Mouse (Mus musculus) heart, adult 10 weeks (tissue): ENCODE measurements around the gene Pgm1. TPM values are rescaled to one million over a fixed set of nuclear protein-coding genes. Genes with fewer than 3 reads are reported as not detected.

ENCODE experiments used
- polyA plus RNA-seq: library from polyadenylated mRNA; stranded (reverse); fragments of 350-450 nt; fragmentation: Illumina TruSeq; extraction: RNeasy Lipid Tissue Mini Kit (QIAGEN cat#74804); gene quantifications from one replicate; pipeline ENCODE4 v1.2.3, GENCODE M21; 2014; ENCODE audit warnings: low read depth, low replicate concordance

The Pgm1 gene
- polyA plus RNA-seq: 198 TPM

DNA sequence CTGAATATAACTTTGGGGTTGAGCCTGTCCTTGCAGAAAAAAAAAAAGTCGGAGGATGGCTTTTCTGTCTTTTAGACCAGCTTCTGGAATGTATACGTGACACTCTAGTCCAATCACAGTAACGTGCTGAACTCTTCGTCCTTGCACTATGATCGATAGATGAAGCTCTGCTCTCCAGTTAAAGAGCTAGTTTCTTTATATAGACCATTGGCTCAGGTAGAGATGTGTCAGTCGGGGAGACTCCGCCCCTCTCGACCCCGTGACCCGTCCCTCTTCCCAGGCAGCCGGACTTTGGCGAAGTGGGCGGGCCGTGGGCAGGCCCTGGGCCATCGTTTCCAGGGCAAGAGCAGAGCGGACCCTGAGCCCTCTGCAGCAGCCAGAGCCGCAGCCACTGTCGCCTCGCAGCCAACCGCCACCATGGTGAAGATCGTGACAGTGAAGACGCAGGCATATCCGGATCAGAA is at the start of gene Pgm1:
Pgm1 (plus strand) TSS at position 266 of the 464 bp plus-strand sequence.

GRCm38 (mm10) chr4:99929613-99930517 is 651 bp downstream of the Pgm1 start, which contains the start of gene Itgb3bp:
TSS of gene Itgb3bp (minus strand) at chr4:99929813.

Other genes starting within 250 kb of the Pgm1 start
- 9.3 TPM for gene Alg6, start 213.8 kb upstream of the Pgm1 start, polyA plus RNA-seq
- gene Efcab7, start 100.2 kb upstream of the Pgm1 start, polyA plus RNA-seq: 0.52 TPM
- 9.9 TPM for gene Itgb3bp, start 399 bp downstream of the Pgm1 start, polyA plus RNA-seq
- gene Ror1, start 166.4 kb downstream of the Pgm1 start, polyA plus RNA-seq: 2.5 TPM